Mouse (Mus musculus) intestine, embryonic 15.5 days (tissue): Measurements from ENCODE around the gene Arl6ip4. TPM values are rescaled to one million over a fixed set of nuclear protein-coding genes. Genes with fewer than 3 reads are reported as not detected.

ENCODE experiments used
- ATAC-seq: fragments of 200-750 bp; cut with Nextera tagmentation; 2 replicates; pipeline ENCODE4 v1.8.0; 2017; ENCODE audit warnings: moderate TSS enrichment, moderate library complexity
- H3K27ac ChIP-seq: fragments of 300-500 bp; sonication (generic); 2 replicates; pipeline ENCODE4 v1.5.1; 2015; ENCODE audit warnings: mild to moderate bottlenecking, inconsistent platforms
- H3K27me3 ChIP-seq: fragments of 300-500 bp; sonication (generic); replicated peaks from 2 replicates; pipeline ENCODE4 v1.6.1; 2015; ENCODE audit warnings: inconsistent platforms
- H3K36me3 ChIP-seq: fragments of 300-500 bp; sonication (generic); 2 replicates; pipeline ENCODE4 v1.6.1; 2015; ENCODE audit warnings: inconsistent platforms
- H3K4me1 ChIP-seq: fragments of 300-500 bp; sonication (generic); replicated peaks from 2 replicates; pipeline ENCODE4 v1.6.1; 2015; ENCODE audit warnings: inconsistent platforms
- H3K4me2 ChIP-seq: fragments of 300-500 bp; sonication (generic); replicated peaks from 2 replicates; pipeline ENCODE4 v1.6.1; 2015; ENCODE audit warnings: mild to moderate bottlenecking, inconsistent platforms
- H3K4me3 ChIP-seq: fragments of 300-500 bp; sonication (generic); replicated peaks from 2 replicates; pipeline ENCODE4 v1.5.1; 2015; ENCODE audit warnings: inconsistent platforms
- H3K9ac ChIP-seq: fragments of 300-500 bp; sonication (generic); 2 replicates; pipeline ENCODE4 v1.6.1; 2015; ENCODE audit warnings: inconsistent platforms
- H3K9me3 ChIP-seq: fragments of 300-500 bp; sonication (generic); 2 replicates; pipeline ENCODE4 v1.6.1; 2016; ENCODE audit warnings: inconsistent platforms
- WGBS: fragments of 180-500 bp; shearing (Covaris S2); methylation state at CpG from one replicate; pipeline ENCODE4 v1.1.7; 2015; 5-methylcytosine and 5-hydroxymethylcytosine counted together
- polyA plus RNA-seq: library from polyadenylated mRNA; unstranded; fragments of >200 nt; fragmentation: Nextera tagmentation; extraction: Ambion mirVana; gene quantifications from 2 replicates; pipeline ENCODE4 v1.2.1, GENCODE M21; 2015

Gene Arl6ip4
- polyA plus RNA-seq, 1 experiment from 2014 or later = 90.8 TPM

- Histone ChIP-seq H3K4me3 (no peak overlapping the region), H3K27ac (no peak overlapping the region), H3K9me3 (no peaks in the 10 kb centered on the region), H3K27me3 (no peaks in the 10 kb centered on the region), H3K36me3 (no peaks in the 10 kb centered on the region), H3K4me1 (peaks cover 10% of the 10 kb centered on the region; the same call in 1 of the 2 replicates), H3K4me2 (no peak overlapping the region), H3K9ac (no peak overlapping the region)
- 86% methylated on average over 17 of the region's 17 CpGs for WGBS
- no peak for ATAC-seq
Observed at GRCm38 (mm10) chr5:124082941-124083688, 32.8 kb upstream of the Arl6ip4 start.

DNA sequence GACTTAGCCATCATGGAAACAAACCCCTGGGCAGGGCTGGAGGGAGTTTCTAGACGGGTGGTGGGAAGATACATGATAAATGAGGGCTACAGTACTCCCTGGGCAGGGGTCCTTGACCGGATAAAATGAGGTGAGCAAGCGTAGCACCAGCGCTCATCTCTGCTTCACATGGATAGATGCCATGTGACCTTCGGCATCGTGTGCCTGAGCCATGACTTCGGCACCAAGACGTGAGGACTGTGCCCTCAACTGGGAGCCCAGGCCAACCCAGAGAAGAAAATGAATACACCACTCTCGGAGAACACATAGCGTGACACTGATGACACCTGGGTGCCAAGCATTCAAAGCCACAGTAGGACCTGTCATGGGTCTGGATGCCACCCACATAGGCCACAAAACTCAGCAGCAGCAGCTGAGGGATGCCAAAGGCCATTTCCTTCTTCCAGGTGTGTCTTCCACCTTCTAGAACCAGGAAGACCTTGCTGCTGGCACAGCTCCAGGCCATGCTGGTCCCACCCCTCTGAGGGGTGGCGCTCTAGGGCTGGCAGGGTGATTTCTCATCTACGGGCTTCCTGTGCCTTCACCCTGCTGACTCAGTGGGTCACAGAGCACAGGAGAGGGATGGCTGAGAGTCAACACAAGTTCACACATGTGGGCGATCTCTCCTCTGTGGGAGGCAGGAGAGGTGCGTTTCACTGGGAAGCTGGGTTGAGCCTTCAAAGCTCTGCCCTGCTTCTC lies 31.9 kb upstream of the Arl6ip4 start:
- no peak overlapping the region for H3K4me2 ChIP-seq
- no peaks in the 10 kb centered on the region for H3K27me3 ChIP-seq
- peaks cover 10% of the 10 kb centered on the region; the same call in 1 of the 2 replicates for H3K4me1 ChIP-seq
- ATAC-seq = peak; percentile 53; the same call in 1 of the 2 replicates
- no peak overlapping the region for H3K27ac ChIP-seq
- no peak overlapping the region for H3K9ac ChIP-seq
- H3K36me3 ChIP-seq = no peaks in the 10 kb centered on the region
- H3K9me3 ChIP-seq = no peaks in the 10 kb centered on the region
- no peak overlapping the region for H3K4me3 ChIP-seq
- 87% methylated on average over 14 of the region's 14 CpGs for WGBS

GRCm38 (mm10) chr5:124084588-124085173 lies 31.2 kb upstream of the Arl6ip4 start:
- 41% methylated on average over 11 of the region's 11 CpGs for WGBS
- peak; percentile 72 for ATAC-seq
- Histone ChIP-seq H3K9me3 (no peaks in the 10 kb centered on the region), H3K27ac (no peak overlapping the region), H3K27me3 (no peaks in the 10 kb centered on the region), H3K4me2 (no peak overlapping the region), H3K9ac (no peak overlapping the region), H3K4me3 (no peak overlapping the region), H3K4me1 (peaks cover 10% of the 10 kb centered on the region; the same call in 1 of the 2 replicates), H3K36me3 (no peaks in the 10 kb centered on the region)

DNA sequence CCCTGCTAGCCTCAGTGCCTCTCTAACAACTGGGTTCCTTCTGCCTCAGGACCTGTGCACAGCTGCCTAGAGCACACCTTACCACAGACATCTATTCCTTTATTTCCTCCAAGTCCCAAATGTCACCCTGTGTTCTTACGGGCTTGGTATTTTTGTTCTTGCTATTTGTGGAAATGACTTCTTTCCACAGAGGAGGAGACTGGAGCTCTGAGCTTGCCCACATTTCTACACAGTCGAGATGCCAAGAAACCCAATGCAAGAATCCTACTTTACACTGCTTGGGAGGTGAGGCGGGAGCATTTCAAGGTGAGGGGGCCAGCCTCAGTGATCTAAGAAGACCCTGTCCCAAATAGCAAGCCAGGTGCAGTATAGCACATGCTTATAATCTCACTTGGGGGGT lies 30.4 kb upstream of the Arl6ip4 start:
- H3K4me1 ChIP-seq = peaks cover 10% of the 10 kb centered on the region; the same call in 1 of the 2 replicates
- H3K4me3 ChIP-seq = no peak overlapping the region
- no peak overlapping the region for H3K9ac ChIP-seq
- ATAC-seq = no peak
- WGBS = 74% methylated on average over 3 of the region's 3 CpGs
- no peak overlapping the region for H3K27ac ChIP-seq
- H3K9me3 ChIP-seq = no peaks in the 10 kb centered on the region
- no peak overlapping the region for H3K4me2 ChIP-seq
- no peaks in the 10 kb centered on the region for H3K27me3 ChIP-seq
- no peaks in the 10 kb centered on the region for H3K36me3 ChIP-seq

- H3K4me2 ChIP-seq = no peak overlapping the region
- H3K27ac ChIP-seq = no peak overlapping the region
- no peaks in the 10 kb centered on the region for H3K36me3 ChIP-seq
- peaks cover 9% of the 10 kb centered on the region; the same call in 1 of the 2 replicates for H3K4me1 ChIP-seq
- H3K4me3 ChIP-seq = no peak overlapping the region
- ATAC-seq = no peak
- WGBS = 90% methylated on average over 4 of the region's 4 CpGs
- H3K9me3 ChIP-seq = no peaks in the 10 kb centered on the region
- H3K9ac ChIP-seq = no peak overlapping the region
- no peaks in the 10 kb centered on the region for H3K27me3 ChIP-seq
Observed at GRCm38 (mm10) chr5:124086876-124087275, 29.0 kb upstream of the Arl6ip4 start.

DNA sequence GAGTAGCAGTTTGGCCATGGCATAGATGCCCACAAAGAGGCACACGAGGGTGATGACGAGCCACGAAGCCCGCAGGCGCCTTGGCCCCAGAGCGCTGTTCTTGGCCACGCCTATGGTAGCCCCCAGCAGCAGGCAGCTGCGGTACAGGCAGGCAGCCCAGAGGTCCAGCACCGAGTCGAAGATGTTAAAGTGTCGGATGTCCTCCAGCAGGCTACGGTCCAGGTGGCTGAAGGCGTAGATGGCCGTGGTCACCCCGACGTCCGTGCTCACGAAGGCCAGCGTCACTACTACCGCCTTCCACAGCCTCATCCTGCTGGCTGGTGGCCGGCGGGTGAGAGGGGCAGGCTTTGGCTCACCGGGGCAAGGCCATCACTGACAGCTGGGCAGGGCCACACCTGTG lies 26.0 kb upstream of the Arl6ip4 start:
- Histone ChIP-seq H3K27me3 (0 out of 2 replicates have a peak, but pooled peaks cover 5% of the 10 kb centered on the region), H3K4me1 (peaks cover 6% of the 10 kb centered on the region), H3K9me3 (no peaks in the 10 kb centered on the region), H3K27ac (no peak overlapping the region), H3K4me2 (no peak overlapping the region), H3K36me3 (no peaks in the 10 kb centered on the region), H3K4me3 (no peak overlapping the region), H3K9ac (no peak overlapping the region)
- ATAC-seq = no peak
- WGBS = 82% methylated on average over 23 of the region's 23 CpGs

DNA sequence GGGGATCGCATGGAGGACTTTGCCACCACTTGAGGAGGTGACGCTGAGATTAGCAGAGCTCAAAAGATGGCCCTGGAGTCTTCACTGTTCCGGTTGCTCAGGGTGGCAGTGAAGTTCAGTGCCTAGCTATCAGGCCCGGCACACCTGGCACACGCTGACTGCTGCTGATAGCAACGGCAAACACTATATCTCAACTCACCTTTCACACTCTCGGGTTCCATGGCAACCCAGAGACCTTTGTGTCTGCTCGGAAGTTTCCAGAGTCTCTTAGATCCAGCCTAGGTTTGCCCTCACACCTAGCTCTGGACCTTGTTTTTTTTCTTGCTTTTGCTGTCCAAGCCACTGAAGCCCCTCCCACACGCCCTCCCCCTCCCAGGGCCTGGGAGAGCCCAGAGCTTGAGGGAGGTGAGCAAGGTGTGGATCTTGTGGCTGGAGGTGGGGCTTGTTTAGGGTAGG lies 23.9 kb upstream of the Arl6ip4 start:
- peak overlapping the region; percentile 58; the same call in 1 of the 2 replicates for H3K27ac ChIP-seq

GRCm38 (mm10) chr5:124093120-124093794 lies 22.6 kb upstream of the Arl6ip4 start:
- Histone ChIP-seq H3K9me3 (no peaks in the 10 kb centered on the region), H3K9ac (no peak overlapping the region)
- WGBS = 79% methylated on average over 11 of the region's 11 CpGs

More for the DNA sequence above, 23.9 kb upstream of the Arl6ip4 start:
- 35% methylated on average over 9 of the region's 9 CpGs for WGBS
- Histone ChIP-seq H3K4me2 (peak overlapping the region; percentile 20), H3K9ac (no peak overlapping the region), H3K4me1 (peaks cover 15% of the 10 kb centered on the region), H3K9me3 (no peaks in the 10 kb centered on the region), H3K36me3 (no peaks in the 10 kb centered on the region), H3K4me3 (no peak overlapping the region), H3K27me3 (0 out of 2 replicates have a peak, but pooled peaks cover 5% of the 10 kb centered on the region)
- peak; percentile 66 for ATAC-seq

GRCm38 (mm10) chr5:124093852-124094604 lies 21.9 kb upstream of the Arl6ip4 start:
- H3K27ac ChIP-seq = no peak overlapping the region
- no peak for ATAC-seq
- no peak overlapping the region for H3K4me2 ChIP-seq
- H3K36me3 ChIP-seq = no peaks in the 10 kb centered on the region
- 84% methylated on average over 12 of the region's 12 CpGs for WGBS
- H3K9ac ChIP-seq = no peak overlapping the region
- no peaks in the 10 kb centered on the region for H3K9me3 ChIP-seq
- H3K4me3 ChIP-seq = no peak overlapping the region
- H3K27me3 ChIP-seq = 0 out of 2 replicates have a peak, but pooled peaks cover 5% of the 10 kb centered on the region
- H3K4me1 ChIP-seq = peaks cover 15% of the 10 kb centered on the region

More at GRCm38 (mm10) chr5:124093120-124093794, 22.6 kb upstream of the Arl6ip4 start:
- H3K4me1 ChIP-seq = peaks cover 15% of the 10 kb centered on the region
- no peak for ATAC-seq
- H3K4me3 ChIP-seq = no peak overlapping the region
- H3K36me3 ChIP-seq = no peaks in the 10 kb centered on the region
- H3K27ac ChIP-seq = no peak overlapping the region
- no peak overlapping the region for H3K4me2 ChIP-seq
- H3K27me3 ChIP-seq = 0 out of 2 replicates have a peak, but pooled peaks cover 5% of the 10 kb centered on the region

GRCm38 (mm10) chr5:124095077-124095581 lies 20.8 kb upstream of the Arl6ip4 start:
- Histone ChIP-seq H3K36me3 (no peaks in the 10 kb centered on the region), H3K4me2 (peak overlapping the region; percentile 94), H3K4me1 (peaks cover 15% of the 10 kb centered on the region), H3K4me3 (peak overlapping the region; percentile 47), H3K9me3 (no peaks in the 10 kb centered on the region), H3K27ac (0 out of 2 replicates have a peak overlapping the region, but pooled peaks have one; percentile 17), H3K9ac (peak overlapping the region; percentile 49), H3K27me3 (0 out of 2 replicates have a peak, but pooled peaks cover 5% of the 10 kb centered on the region)
- peak; percentile 45 for ATAC-seq
- WGBS = 10% methylated on average over 19 of the region's 19 CpGs
